Mouse (Mus musculus) testis, adult 2 months (tissue): Measurements from ENCODE around the gene Gm20219.

Experiments used
- CTCF ChIP-seq: fragments of 200-500 bp; IDR thresholded peaks from 2 replicates; pipeline ENCODE4 v1.5.1; 2012; ENCODE audit warnings: low read depth, mild to moderate bottlenecking, inconsistent platforms, low read length, moderate library complexity; ENCODE audit not compliant: control insufficient read depth, insufficient read depth, insufficient replicate concordance
- POLR2A ChIP-seq: fragments of 200-500 bp; IDR thresholded peaks from 2 replicates; pipeline ENCODE4 v1.6.1; 2012; ENCODE audit warnings: low read depth, mild to moderate bottlenecking, inconsistent platforms, low read length, moderate library complexity; ENCODE audit not compliant: control insufficient read depth

DNA sequence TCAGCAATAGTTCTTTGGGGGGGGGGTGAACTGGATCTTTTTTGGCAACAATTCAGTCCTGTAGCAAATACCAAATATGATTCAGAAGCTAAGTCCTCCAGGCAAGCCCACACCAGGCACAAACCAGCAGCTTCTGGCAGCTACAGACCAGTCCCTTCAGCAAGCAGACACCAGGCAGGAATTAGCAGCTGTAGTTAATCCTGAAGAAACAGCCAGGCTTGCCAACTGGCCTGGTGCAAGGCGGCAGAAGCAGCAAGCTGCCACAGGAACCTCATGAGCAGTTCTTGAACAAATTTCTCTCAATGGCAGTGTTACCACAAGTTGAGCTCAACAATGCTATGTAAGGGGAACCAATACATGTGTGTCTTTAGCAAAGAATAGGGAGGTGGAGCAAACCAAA lies 31.4 kb downstream of the Gm20219 start:
- TF ChIP-seq CTCF (no peak), POLR2A (no peak)
